Mouse (Mus musculus): Measurements from ENCODE around the gene Arl8a. TPM values are rescaled to one million over a fixed set of nuclear protein-coding genes. Genes with fewer than 3 reads are reported as not detected.

Arl8a gene
- polyA plus RNA-seq, 1 experiment, result 82.9 TPM

- Histone ChIP-seq H3K27ac (ENCODE audit: insufficient read depth, low read depth, low read length) (no peak overlapping the region), H3K4me3 (ENCODE audit: low read depth, low read length) (no peak overlapping the region), H3K27me3 (ENCODE audit: control insufficient read depth, insufficient read depth, low read length) (no peaks in the 10 kb centered on the region), H3K4me1 (ENCODE audit: control insufficient read depth, insufficient read depth, insufficient read length, low read length) (peaks cover 23% of the 10 kb centered on the region), H3K36me3 (ENCODE audit: control insufficient read depth, insufficient read depth, low read length) (no peaks in the 10 kb centered on the region)
- WGBS, result 29% methylated on average over 12 of the region's 12 CpGs
- no peak for TF ChIP-seq POLR2A (IDR thresholded peaks at IDR 0.05; ENCODE audit: low read depth, low read length)
- TF ChIP-seq CTCF (IDR thresholded peaks at IDR 0.05; ENCODE audit: extremely low read depth, insufficient read length, insufficient replicate concordance, low read depth, low read length), result no peak
Measured at GRCm38 (mm10) chr1:135169556-135170224, 23.1 kb downstream of the Arl8a start.

- Histone ChIP-seq H3K27ac (ENCODE audit: insufficient read depth, low read depth, low read length) (no peak overlapping the region), H3K4me1 (ENCODE audit: control insufficient read depth, insufficient read depth, insufficient read length, low read length) (peaks cover 26% of the 10 kb centered on the region), H3K36me3 (ENCODE audit: control insufficient read depth, insufficient read depth, low read length) (no peaks in the 10 kb centered on the region), H3K27me3 (ENCODE audit: control insufficient read depth, insufficient read depth, low read length) (no peaks in the 10 kb centered on the region), H3K4me3 (ENCODE audit: low read depth, low read length) (no peak overlapping the region)
- WGBS, result 51% methylated on average over 10 of the region's 10 CpGs
- no peak for TF ChIP-seq CTCF (IDR thresholded peaks at IDR 0.05; ENCODE audit: extremely low read depth, insufficient read length, insufficient replicate concordance, low read depth, low read length)
- no peak for TF ChIP-seq POLR2A (IDR thresholded peaks at IDR 0.05; ENCODE audit: low read depth, low read length)
Measured at GRCm38 (mm10) chr1:135170299-135170698, 23.7 kb downstream of the Arl8a start.

DNA sequence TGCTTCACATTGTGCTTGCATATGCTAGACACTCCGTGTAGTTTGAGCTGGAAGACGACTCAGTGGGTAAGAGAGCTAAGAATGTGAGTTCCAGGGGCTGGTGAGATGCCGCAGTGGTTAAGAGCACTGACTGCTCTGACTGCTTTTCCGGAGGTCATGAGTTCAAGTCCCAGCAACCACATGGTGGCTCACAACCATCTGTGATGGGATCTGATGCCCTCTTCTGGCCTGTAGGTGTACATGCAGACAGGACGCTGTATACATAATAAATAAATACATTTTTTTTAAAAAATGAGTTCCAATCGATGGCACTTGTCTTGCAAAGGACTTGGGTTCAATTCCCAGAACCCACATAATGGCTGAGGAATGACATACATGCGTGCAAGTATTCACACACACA lies 24.6 kb downstream of the Arl8a start:
- Histone ChIP-seq H3K4me1 (ENCODE audit: control insufficient read depth, insufficient read depth, insufficient read length, low read length) (peaks cover 31% of the 10 kb centered on the region), H3K27ac (ENCODE audit: insufficient read depth, low read depth, low read length) (no peak overlapping the region), H3K36me3 (ENCODE audit: control insufficient read depth, insufficient read depth, low read length) (no peaks in the 10 kb centered on the region), H3K4me3 (ENCODE audit: low read depth, low read length) (no peak overlapping the region), H3K27me3 (ENCODE audit: control insufficient read depth, insufficient read depth, low read length) (no peaks in the 10 kb centered on the region)
- TF ChIP-seq POLR2A (IDR thresholded peaks at IDR 0.05; ENCODE audit: low read depth, low read length) (no peak), CTCF (IDR thresholded peaks at IDR 0.05; ENCODE audit: extremely low read depth, insufficient read length, insufficient replicate concordance, low read depth, low read length) (no peak)
- 81% methylated on average over 7 of the region's 7 CpGs for WGBS

DNA sequence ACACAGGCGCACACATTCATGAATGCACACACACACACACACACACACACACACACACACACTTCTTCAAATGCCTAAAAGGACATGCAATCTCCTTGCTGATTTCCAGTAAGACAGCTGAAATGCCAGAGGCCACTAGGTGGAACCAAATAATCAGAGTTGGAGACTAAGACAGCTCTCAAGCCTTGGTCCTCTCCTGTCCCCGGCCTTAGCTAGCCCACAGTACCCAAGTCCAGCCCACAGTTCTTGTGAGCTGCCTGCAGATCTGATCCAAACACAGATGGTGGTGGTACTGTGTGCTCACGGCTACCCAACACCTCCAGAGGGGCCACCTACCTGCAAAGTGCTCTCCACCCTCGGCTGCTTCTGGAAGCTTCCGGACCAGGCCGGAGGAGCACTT lies 25.4 kb downstream of the Arl8a start:
- H3K4me1 ChIP-seq (ENCODE audit: control insufficient read depth, insufficient read depth, insufficient read length, low read length), result peaks cover 31% of the 10 kb centered on the region
- no peak overlapping the region for H3K4me3 ChIP-seq (ENCODE audit: low read depth, low read length)
- no peaks in the 10 kb centered on the region for H3K36me3 ChIP-seq (ENCODE audit: control insufficient read depth, insufficient read depth, low read length)
- no peaks in the 10 kb centered on the region for H3K27me3 ChIP-seq (ENCODE audit: control insufficient read depth, insufficient read depth, low read length)
- no peak overlapping the region for H3K27ac ChIP-seq (ENCODE audit: insufficient read depth, low read depth, low read length)
- WGBS, result 38% methylated on average over 6 of the region's 6 CpGs
- TF ChIP-seq CTCF (IDR thresholded peaks at IDR 0.05; ENCODE audit: extremely low read depth, insufficient read length, insufficient replicate concordance, low read depth, low read length), result peak; percentile 58; the same call in 1 of the 2 replicates
- TF ChIP-seq POLR2A (IDR thresholded peaks at IDR 0.05; ENCODE audit: low read depth, low read length), result no peak

DNA sequence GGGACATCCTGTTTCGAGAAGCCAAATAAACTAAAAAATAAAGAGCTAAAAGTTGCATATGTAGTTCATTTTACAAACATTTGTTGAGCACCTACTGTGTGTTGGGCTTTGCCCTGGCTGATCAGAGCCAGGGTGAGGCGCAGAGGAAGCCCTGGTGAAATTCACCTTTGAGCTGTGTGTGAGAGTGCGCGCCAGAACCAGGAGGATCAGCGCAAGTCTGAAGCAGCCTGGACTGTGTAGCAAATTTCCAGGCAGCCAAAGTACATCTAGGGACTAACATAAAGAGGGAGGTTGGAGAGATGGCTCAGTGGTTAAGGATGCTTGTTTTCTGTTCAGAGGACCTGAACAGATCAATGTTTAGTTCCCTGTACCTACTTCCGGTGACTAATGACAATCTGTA lies 26.7 kb downstream of the Arl8a start:
- Histone ChIP-seq H3K4me1 (ENCODE audit: control insufficient read depth, insufficient read depth, insufficient read length, low read length) (peaks cover 40% of the 10 kb centered on the region), H3K27me3 (ENCODE audit: control insufficient read depth, insufficient read depth, low read length) (no peaks in the 10 kb centered on the region), H3K36me3 (ENCODE audit: control insufficient read depth, insufficient read depth, low read length) (no peaks in the 10 kb centered on the region), H3K27ac (ENCODE audit: insufficient read depth, low read depth, low read length) (no peak overlapping the region), H3K4me3 (ENCODE audit: low read depth, low read length) (no peak overlapping the region)
- WGBS, result 66% methylated on average over 6 of the region's 6 CpGs
- TF ChIP-seq CTCF (IDR thresholded peaks at IDR 0.05; ENCODE audit: extremely low read depth, insufficient read length, insufficient replicate concordance, low read depth, low read length), result no peak
- no peak for TF ChIP-seq POLR2A (IDR thresholded peaks at IDR 0.05; ENCODE audit: low read depth, low read length)

DNA sequence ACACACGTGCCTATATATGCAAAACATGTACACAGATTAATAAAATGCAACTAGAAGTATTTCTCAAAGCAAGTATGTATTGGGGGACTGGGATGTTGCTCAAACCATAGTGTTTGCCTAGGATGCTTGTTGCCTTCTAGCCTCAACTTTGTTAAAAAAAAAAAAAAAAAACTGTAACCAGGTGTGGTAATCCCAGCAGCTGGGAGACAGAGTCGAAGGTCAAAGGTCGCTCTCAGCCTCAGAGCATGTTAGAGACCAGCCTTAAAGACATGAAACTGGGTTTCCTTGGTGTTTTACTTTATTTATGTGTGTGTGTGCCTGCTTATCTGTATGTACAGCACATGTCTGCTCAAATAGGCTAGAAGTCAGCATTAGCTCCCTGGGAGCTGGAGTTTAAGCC lies 28.6 kb downstream of the Arl8a start:
- peak overlapping the region; percentile 78 for H3K27ac ChIP-seq (ENCODE audit: insufficient read depth, low read depth, low read length)
- H3K4me1 ChIP-seq (ENCODE audit: control insufficient read depth, insufficient read depth, insufficient read length, low read length), result peaks cover 37% of the 10 kb centered on the region
- H3K36me3 ChIP-seq (ENCODE audit: control insufficient read depth, insufficient read depth, low read length), result no peaks in the 10 kb centered on the region
- H3K4me3 ChIP-seq (ENCODE audit: low read depth, low read length), result no peak overlapping the region
- WGBS, result 26% methylated on average over 3 of the region's 3 CpGs
- no peaks in the 10 kb centered on the region for H3K27me3 ChIP-seq (ENCODE audit: control insufficient read depth, insufficient read depth, low read length)
- TF ChIP-seq CTCF (IDR thresholded peaks at IDR 0.05; ENCODE audit: extremely low read depth, insufficient read length, insufficient replicate concordance, low read depth, low read length) (no peak), POLR2A (IDR thresholded peaks at IDR 0.05; ENCODE audit: low read depth, low read length) (no peak)

GRCm38 (mm10) chr1:135177724-135178123 lies 31.1 kb downstream of the Arl8a start:
- H3K4me1 ChIP-seq (ENCODE audit: control insufficient read depth, insufficient read depth, insufficient read length, low read length), result peaks cover 50% of the 10 kb centered on the region
- H3K27me3 ChIP-seq (ENCODE audit: control insufficient read depth, insufficient read depth, low read length), result no peaks in the 10 kb centered on the region
- H3K4me3 ChIP-seq (ENCODE audit: low read depth, low read length), result no peak overlapping the region
- WGBS, result 53% methylated on average over 3 of the region's 3 CpGs
- H3K36me3 ChIP-seq (ENCODE audit: control insufficient read depth, insufficient read depth, low read length), result no peaks in the 10 kb centered on the region
- H3K27ac ChIP-seq (ENCODE audit: insufficient read depth, low read depth, low read length), result peak overlapping the region; percentile 92
- TF ChIP-seq POLR2A (IDR thresholded peaks at IDR 0.05; ENCODE audit: low read depth, low read length), result no peak
- no peak for TF ChIP-seq CTCF (IDR thresholded peaks at IDR 0.05; ENCODE audit: extremely low read depth, insufficient read length, insufficient replicate concordance, low read depth, low read length)
